Mouse (Mus musculus) frontal cortex, postnatal 14 days (tissue): ENCODE measurements at regions not wholly inside any gene's neighbourhood (a gene's known extent, or its start where the extent isn't known, plus 50 kb on each side); places are given as distances from the start of the nearest gene placed in this dataset.

Experiments
- DNase-seq, 2 experiments: peaks; one replicate each; pipeline ENCODE4 v3.0.0; 2022; ENCODE audit warnings: low spot score in 2 of 2

DNA sequence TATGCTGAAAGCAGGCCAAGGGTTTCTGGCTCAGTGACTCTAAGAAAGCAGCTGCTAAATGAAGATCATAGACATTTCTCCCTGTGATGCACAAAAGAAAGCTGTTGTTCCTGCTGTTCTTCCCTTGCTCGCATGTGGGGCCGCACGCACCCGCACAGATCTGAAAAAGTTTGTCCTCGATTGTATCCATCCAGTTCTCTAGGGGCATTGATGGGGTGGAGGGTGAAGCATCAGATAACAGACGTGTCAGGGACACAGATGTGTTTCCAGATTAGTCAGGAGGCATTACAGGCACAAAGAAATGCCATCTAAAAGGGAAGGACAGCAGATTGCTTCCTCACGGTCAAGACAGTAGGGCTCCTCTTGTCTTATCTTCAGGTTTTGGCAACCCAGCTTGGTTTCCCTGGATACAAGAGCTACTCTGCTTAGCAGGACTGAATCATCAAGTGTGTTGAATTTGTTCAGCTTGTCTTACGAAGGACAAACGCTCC is 2001.3 kb downstream of the Pcdh9 start:
- DNase-seq, result peak; percentile 10 to 13

DNA sequence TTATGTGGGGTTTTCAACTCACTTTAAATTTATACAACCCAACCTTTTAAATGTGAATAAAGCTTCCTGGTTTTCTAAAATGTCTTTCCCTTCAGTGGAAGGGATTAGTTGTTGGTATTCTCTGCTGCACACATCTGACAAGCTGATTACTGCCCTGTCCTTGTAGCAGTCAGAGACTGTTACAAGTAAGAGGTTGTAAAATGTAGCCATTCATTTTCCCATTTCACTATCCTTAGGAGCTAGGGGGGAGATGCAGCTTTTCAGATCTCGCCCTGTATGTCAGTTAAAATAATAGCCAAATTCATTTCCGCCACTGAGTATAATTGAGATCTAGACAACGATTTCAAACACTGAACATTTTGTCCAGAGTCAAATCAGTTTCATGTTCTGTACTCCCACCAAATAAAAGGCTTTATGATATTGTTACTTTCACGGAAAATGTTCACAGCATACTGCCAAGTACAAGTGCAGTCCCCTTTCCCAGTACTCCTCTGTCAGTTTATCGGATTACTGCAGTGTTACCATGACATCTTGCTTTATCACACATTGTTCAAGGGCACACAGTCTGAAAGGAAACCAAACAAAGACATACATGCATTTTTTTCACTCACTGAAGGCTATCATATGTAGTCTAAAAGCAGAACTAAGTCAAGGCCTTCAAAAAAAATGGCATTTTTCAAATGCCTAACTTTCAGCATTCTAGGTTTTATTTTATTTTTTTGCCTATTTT is 2024.4 kb downstream of the Pcdh9 start:
- DNase-seq, result no peak

DNA sequence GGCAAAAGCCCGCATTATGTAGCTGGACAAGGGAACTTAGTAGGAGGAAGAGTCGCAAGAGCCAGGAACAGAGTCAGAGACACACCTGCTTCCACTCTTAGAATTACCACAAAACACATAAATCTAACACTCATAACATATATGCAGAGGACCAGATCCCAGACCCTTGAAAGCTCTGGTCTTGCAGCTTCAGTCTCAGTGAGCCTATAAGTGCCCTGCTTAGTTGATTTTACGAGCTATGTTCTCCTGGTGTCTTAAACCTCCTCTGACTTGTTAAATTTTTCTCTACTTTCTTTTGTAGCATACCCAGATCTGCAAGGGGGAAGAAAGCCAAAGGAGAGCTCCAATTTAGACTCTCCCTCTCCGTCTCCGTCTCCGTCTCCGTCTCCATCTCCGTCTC is 2038.2 kb downstream of the Pcdh9 start:
- DNase-seq, result no peak
